Mouse (Mus musculus) right cerebral cortex, postnatal 36 days (tissue): ENCODE data around the gene Padi4.
A peak's percentile ranks its signal among the peaks of the same experiment; 100 is the strongest.

Source experiments
- DNase-seq, 2 experiments: peaks; one replicate each; pipeline ENCODE4 v3.0.0; 2022; ENCODE audit warnings: low spot score in 2 of 2, mixed read lengths in 1 of 2

Padi4 gene

DNA sequence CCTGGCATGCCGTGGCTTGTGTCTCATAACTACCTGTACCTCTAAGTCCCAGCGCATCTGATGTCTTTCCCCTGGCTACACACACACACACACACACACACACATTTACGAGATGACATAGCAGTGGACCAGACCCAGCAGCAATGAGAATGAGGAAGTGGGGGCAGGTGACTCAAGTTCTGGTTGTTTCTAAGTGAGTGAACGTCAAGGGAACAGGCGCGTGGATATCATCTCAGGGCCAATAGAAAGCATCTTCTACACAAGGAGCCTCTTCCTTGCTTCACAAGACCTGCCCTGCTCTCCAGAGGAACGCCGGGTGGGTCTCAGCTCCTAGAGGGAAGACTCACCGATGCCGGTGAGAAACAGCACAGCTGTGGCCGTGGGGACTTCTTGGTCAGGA is 33.4 kb downstream of the Padi4 start:
- DNase-seq: no peak

- DNase-seq: no peak
These were observed 41.2 kb downstream of the Padi4 start for GRCm38 (mm10) chr4:140732871-140733270.

DNA sequence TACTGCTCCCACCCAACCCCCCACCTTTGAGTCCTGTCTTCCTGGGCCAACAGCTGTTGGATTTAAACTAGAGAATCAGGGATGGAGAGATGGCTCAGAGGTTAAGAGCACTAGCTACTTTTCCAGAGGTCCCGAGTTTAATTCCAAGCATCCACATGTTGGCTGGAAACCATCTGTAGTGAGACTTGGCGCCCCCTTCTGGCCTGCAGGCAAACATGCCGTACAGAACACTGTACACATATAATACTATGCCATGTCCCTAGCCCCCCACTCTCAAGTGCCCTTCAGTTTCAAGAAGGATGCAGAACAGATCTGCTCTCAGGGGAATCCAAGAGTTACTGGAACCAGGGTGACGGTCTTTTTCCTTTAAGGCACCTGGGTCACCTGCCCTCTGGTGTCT is 42.4 kb downstream of the Padi4 start:
- DNase-seq: no peak

GRCm38 (mm10) chr4:140726907-140727306 is 47.1 kb downstream of the Padi4 start:
- no peak for DNase-seq

GRCm38 (mm10) chr4:140724739-140725138 is 49.3 kb downstream of the Padi4 start:
- DNase-seq: peak in 1 of 2 experiments; percentile 29

- DNase-seq: no peak
These were observed 50.2 kb downstream of the Padi4 start for GRCm38 (mm10) chr4:140723801-140724200.

DNA sequence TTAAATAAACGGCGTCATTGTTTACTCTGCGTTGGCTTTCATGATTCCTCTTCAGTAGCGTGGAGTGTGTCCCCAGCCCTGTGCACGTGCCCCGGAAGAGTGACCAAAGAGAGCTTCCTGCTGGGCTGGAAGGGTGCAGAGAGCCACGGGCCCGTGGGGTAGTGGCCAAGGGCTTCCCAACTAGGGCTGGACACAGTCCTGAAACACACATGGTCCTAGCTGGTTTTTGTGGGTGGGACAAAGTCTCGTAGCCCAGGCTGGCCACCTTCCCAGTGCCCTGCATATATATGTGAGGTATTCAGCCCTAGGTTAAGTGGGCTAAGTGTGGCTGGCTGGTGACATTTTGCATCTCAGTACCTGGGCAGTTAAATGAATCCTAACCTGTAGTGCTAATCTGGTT is 50.8 kb downstream of the Padi4 start:
- no peak for DNase-seq

- DNase-seq: no peak
These were observed 51.3 kb downstream of the Padi4 start for GRCm38 (mm10) chr4:140722710-140723109.

GRCm38 (mm10) chr4:140721968-140722490 is 52.0 kb downstream of the Padi4 start:
- DNase-seq: no peak

- no peak for DNase-seq
These were observed 53.9 kb downstream of the Padi4 start for GRCm38 (mm10) chr4:140720091-140720490.

GRCm38 (mm10) chr4:140718436-140718835 is 55.6 kb downstream of the Padi4 start:
- DNase-seq: no peak

DNA sequence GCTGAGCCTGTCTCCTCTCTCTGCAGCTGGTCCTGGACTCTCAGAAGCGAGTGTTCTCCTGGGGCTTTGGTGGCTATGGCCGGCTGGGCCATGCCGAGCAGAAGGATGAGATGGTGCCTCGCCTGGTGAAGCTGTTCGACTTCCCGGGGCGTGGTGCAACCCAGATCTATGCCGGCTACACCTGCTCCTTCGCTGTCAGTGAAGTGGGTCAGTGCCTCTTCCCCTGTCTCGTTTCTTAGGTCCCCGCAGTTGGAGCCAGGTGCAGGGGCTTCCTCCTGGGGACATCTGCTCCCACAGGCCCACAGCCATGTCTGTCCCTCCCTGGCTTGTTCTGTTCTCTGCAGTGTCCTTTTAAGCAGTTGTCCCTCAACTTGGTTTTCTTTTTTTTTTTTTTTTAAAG is 57.0 kb downstream of the Padi4 start:
- no peak for DNase-seq

DNA sequence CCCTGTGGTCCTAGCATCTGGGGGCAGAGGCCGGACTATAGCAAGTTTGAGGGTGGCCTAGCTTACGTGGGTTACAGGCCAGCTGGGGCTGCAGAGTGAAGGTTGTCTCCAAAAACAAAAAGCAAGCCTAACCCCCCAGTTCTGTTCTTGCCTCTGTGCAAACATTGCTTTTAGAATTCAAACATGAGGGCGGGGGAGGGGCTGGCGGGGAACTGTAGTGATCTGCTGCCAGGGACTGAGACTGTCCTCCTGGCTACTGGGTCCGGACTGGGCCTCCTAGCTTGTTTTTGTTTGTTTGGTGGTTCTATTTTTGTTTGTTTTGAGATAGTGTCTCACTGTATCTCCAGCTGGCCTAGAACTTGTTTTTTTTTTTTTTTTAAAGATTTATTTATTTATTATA is 59.5 kb downstream of the Padi4 start:
- DNase-seq: no peak

DNA sequence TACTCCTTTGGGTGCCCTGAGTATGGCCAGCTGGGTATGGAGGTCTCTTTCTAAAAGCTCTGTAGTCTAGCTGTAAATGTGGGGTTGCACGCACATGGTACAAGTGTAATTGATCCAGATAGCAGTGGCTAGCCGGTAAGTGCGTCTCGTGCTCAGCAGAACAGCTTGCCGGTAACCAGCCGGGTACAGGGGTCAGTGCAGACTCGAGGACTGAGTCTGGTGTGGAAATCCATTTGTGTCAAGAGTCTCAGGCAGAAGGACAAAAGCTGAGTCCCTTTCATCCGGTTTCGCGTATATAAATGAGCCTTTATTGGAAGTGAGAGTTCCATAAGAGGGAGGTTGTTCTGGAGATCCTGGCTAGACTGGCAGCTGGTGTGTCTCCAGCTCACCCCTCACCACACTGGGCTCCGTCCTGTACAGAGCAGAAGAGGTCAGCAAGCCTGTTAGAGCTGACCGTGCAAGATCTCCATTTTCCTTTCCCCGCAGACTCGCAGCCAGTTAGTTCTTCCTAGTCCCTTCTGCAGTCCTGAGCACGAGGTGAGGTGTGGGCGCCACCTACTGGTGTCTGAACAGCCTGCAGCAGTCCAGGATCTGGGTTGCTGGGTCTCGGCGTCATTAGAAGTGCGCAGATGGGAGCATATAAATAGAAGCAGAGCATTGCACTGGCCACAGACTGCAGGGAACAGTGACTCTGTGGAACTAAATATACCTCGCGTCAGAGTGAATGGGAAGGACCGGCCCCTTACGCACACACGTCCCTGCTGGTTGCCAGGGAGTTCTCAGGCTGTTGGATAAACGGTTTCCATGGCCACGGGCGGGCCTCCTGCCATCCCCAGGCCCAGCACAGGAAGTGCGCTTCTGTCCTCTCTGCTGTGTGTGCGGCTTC is 60.3 kb downstream of the Padi4 start:
- DNase-seq: peak; percentile 97 to 98

- DNase-seq: no peak
These were observed 62.7 kb downstream of the Padi4 start for GRCm38 (mm10) chr4:140711360-140711759.

GRCm38 (mm10) chr4:140710781-140711180 is 63.3 kb downstream of the Padi4 start:
- no peak for DNase-seq

DNA sequence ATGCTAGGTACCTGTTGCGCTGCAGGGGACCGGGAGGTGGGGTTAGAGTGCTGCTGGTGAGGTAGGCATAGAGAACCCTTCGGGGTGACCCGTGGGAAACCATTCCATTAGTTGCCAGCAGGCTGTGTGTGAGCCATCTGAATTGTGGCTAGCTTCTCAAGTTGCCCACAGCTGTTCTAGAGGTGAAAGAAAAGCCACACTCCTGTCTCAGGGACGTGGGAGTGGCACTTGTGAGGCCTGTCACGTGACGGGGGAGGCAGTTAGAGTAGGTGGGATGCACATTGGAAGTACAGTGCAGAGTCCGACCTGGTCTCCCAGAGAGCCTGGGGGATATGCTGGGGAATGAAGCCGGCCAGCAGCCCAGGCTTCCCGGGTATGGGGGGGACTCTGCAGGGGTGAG is 64.4 kb downstream of the Padi4 start:
- no peak for DNase-seq

DNA sequence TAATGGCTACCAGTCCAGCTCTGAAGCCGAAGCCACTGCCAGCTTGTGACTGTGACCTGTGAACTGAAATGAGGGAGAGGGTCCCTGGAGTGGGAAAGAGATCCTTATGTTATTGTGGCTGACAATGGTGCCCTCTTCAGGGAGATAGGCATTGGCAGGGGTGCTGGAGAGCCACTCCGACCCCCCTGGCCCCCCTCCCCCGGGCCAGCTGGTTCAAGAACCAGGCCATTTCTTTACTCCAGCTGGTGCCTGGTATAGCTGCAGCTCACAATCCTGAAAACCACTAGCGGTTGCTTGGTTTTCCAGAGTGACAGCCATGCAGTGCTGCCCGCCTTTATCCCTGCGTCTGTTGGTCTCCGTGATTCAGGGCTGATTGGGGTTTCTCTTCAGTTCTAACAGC is 64.9 kb downstream of the Padi4 start:
- DNase-seq: no peak

- no peak for DNase-seq
These were observed 65.6 kb downstream of the Padi4 start for GRCm38 (mm10) chr4:140708297-140708927.

- DNase-seq: no peak
These were observed 66.4 kb downstream of the Padi4 start for GRCm38 (mm10) chr4:140707615-140708014.

- DNase-seq: no peak
These were observed 69.9 kb downstream of the Padi4 start for GRCm38 (mm10) chr4:140704166-140704565.

- no peak for DNase-seq
These were observed 70.4 kb downstream of the Padi4 start for GRCm38 (mm10) chr4:140703636-140704035.
